Mouse (Mus musculus): Measurements from ENCODE around the gene Trmt1. TPM values are rescaled to one million over a fixed set of nuclear protein-coding genes. Genes with fewer than 3 reads are reported as not detected.

Gene Trmt1
- polyA plus RNA-seq, 1 experiment from 2014 or later: 73.8 TPM

- WGBS: 58% methylated on average over 7 of the region's 7 CpGs
- Histone ChIP-seq H3K9ac (no peak overlapping the region), H3K4me2 (no peak overlapping the region), H3K4me1 (peaks cover 36% of the 10 kb centered on the region), H3K9me3 (replicated peaks) (no peaks in the 10 kb centered on the region), H3K27me3 (peaks cover 40% of the 10 kb centered on the region), H3K4me3 (replicated peaks) (no peak overlapping the region), H3K36me3 (peaks cover 48% of the 10 kb centered on the region), H3K27ac (peak overlapping the region; percentile 77)
- peak; percentile 10; the same call in 1 of the 2 replicates for ATAC-seq (replicated peaks; ENCODE audit: low FRiP score)
These were observed 13.8 kb downstream of the Trmt1 start for GRCm38 (mm10) chr8:84699861-84700322.

- H3K4me3 ChIP-seq (replicated peaks): no peak overlapping the region
- peaks cover 42% of the 10 kb centered on the region for H3K4me1 ChIP-seq
- ATAC-seq (replicated peaks; ENCODE audit: low FRiP score): no peak
- H3K27ac ChIP-seq: peak overlapping the region; percentile 77
- no peak overlapping the region for H3K9ac ChIP-seq
- H3K9me3 ChIP-seq (replicated peaks): no peaks in the 10 kb centered on the region
- H3K4me2 ChIP-seq: no peak overlapping the region
- peaks cover 41% of the 10 kb centered on the region for H3K36me3 ChIP-seq
- H3K27me3 ChIP-seq: peaks cover 47% of the 10 kb centered on the region
- 81% methylated on average over 5 of the region's 5 CpGs for WGBS
These were observed 14.4 kb downstream of the Trmt1 start for GRCm38 (mm10) chr8:84700526-84700925.

GRCm38 (mm10) chr8:84700941-84701911 lies 15.1 kb downstream of the Trmt1 start, which contains the start of gene Lyl1:
Gene Lyl1, plus strand, starts transcription at chr8:84701457.
- peak within 1 kb of the TSS; percentile 44 for H3K4me2 ChIP-seq
- 5% methylated on average over 34 of the region's 34 CpGs for WGBS
- peaks cover 46% of the 10 kb centered on the region for H3K4me1 ChIP-seq
- H3K27ac ChIP-seq: peak within 1 kb of the TSS; percentile 80
- H3K4me3 ChIP-seq (replicated peaks): peak within 1 kb of the TSS; percentile 36
- ATAC-seq (replicated peaks; ENCODE audit: low FRiP score): peak; percentile 55
- no peak within 1 kb of the TSS for H3K9ac ChIP-seq
- peaks cover 50% of the 10 kb centered on the region for H3K27me3 ChIP-seq
- H3K9me3 ChIP-seq (replicated peaks): no peaks in the 10 kb centered on the region
- peaks cover 34% of the 10 kb centered on the region for H3K36me3 ChIP-seq

GRCm38 (mm10) chr8:84702561-84702960 lies 16.5 kb downstream of the Trmt1 start:
- peak overlapping the region; percentile 44 for H3K4me2 ChIP-seq
- peaks cover 21% of the 10 kb centered on the region for H3K36me3 ChIP-seq
- no peak overlapping the region for H3K27ac ChIP-seq
- H3K9ac ChIP-seq: no peak overlapping the region
- H3K4me3 ChIP-seq (replicated peaks): peak overlapping the region; percentile 36
- no peaks in the 10 kb centered on the region for H3K9me3 ChIP-seq (replicated peaks)
- 73% methylated on average over 9 of the region's 9 CpGs for WGBS
- H3K4me1 ChIP-seq: peaks cover 59% of the 10 kb centered on the region
- ATAC-seq (replicated peaks; ENCODE audit: low FRiP score): no peak
- peaks cover 64% of the 10 kb centered on the region for H3K27me3 ChIP-seq

- H3K9ac ChIP-seq: no peak overlapping the region
- 75% methylated on average over 6 of the region's 6 CpGs for WGBS
- peaks cover 68% of the 10 kb centered on the region for H3K27me3 ChIP-seq
- no peak overlapping the region for H3K27ac ChIP-seq
- peaks cover 64% of the 10 kb centered on the region for H3K4me1 ChIP-seq
- peak overlapping the region; percentile 36 for H3K4me3 ChIP-seq (replicated peaks)
- peak overlapping the region; percentile 44 for H3K4me2 ChIP-seq
- no peaks in the 10 kb centered on the region for H3K9me3 ChIP-seq (replicated peaks)
- ATAC-seq (replicated peaks; ENCODE audit: low FRiP score): no peak
- H3K36me3 ChIP-seq: peaks cover 16% of the 10 kb centered on the region
These were observed 16.9 kb downstream of the Trmt1 start for GRCm38 (mm10) chr8:84702963-84703465.

GRCm38 (mm10) chr8:84703466-84704249 lies 17.6 kb downstream of the Trmt1 start:
- 12% methylated on average over 38 of the region's 38 CpGs for WGBS
- H3K27ac ChIP-seq: peak overlapping the region; percentile 62
- 0 out of 2 replicates have a peak overlapping the region, but pooled peaks have one; percentile 17 for H3K9ac ChIP-seq
- H3K27me3 ChIP-seq: peaks cover 74% of the 10 kb centered on the region
- peaks cover 10% of the 10 kb centered on the region for H3K36me3 ChIP-seq
- H3K9me3 ChIP-seq (replicated peaks): no peaks in the 10 kb centered on the region
- ATAC-seq (replicated peaks; ENCODE audit: low FRiP score): no peak
- peak overlapping the region; percentile 60 for H3K4me2 ChIP-seq
- H3K4me1 ChIP-seq: peaks cover 69% of the 10 kb centered on the region
- peak overlapping the region; percentile 36 for H3K4me3 ChIP-seq (replicated peaks)

GRCm38 (mm10) chr8:84704356-84704755 lies 18.2 kb downstream of the Trmt1 start:
- WGBS: 2% methylated on average over 16 of the region's 16 CpGs
- Histone ChIP-seq H3K27me3 (peaks cover 78% of the 10 kb centered on the region), H3K4me2 (peak overlapping the region; percentile 60), H3K9me3 (replicated peaks) (no peaks in the 10 kb centered on the region), H3K27ac (peak overlapping the region; percentile 62), H3K4me3 (replicated peaks) (peak overlapping the region; percentile 36), H3K36me3 (peaks cover 3% of the 10 kb centered on the region), H3K4me1 (peaks cover 76% of the 10 kb centered on the region), H3K9ac (0 out of 2 replicates have a peak overlapping the region, but pooled peaks have one; percentile 17)
- peak; percentile 46 for ATAC-seq (replicated peaks; ENCODE audit: low FRiP score)

GRCm38 (mm10) chr8:84704867-84705831 lies 19.0 kb downstream of the Trmt1 start:
- H3K27me3 ChIP-seq: peaks cover 84% of the 10 kb centered on the region
- H3K4me1 ChIP-seq: peaks cover 73% of the 10 kb centered on the region
- no peaks in the 10 kb centered on the region for H3K36me3 ChIP-seq
- no peak for ATAC-seq (replicated peaks; ENCODE audit: low FRiP score)
- no peaks in the 10 kb centered on the region for H3K9me3 ChIP-seq (replicated peaks)
- peak overlapping the region; percentile 36 for H3K4me3 ChIP-seq (replicated peaks)
- H3K9ac ChIP-seq: 0 out of 2 replicates have a peak overlapping the region, but pooled peaks have one; percentile 29
- 3% methylated on average over 59 of the region's 61 CpGs for WGBS
- H3K4me2 ChIP-seq: peak overlapping the region; percentile 60
- H3K27ac ChIP-seq: peak overlapping the region; percentile 45; the same call in 1 of the 2 replicates

GRCm38 (mm10) chr8:84705960-84706359 lies 19.9 kb downstream of the Trmt1 start:
- Histone ChIP-seq H3K36me3 (no peaks in the 10 kb centered on the region), H3K27me3 (peaks cover 90% of the 10 kb centered on the region), H3K4me1 (peaks cover 72% of the 10 kb centered on the region), H3K4me3 (replicated peaks) (peak overlapping the region; percentile 36), H3K9me3 (replicated peaks) (no peaks in the 10 kb centered on the region), H3K27ac (no peak overlapping the region), H3K4me2 (peak overlapping the region; percentile 60), H3K9ac (no peak overlapping the region)
- no peak for ATAC-seq (replicated peaks; ENCODE audit: low FRiP score)
- WGBS: 8% methylated on average over 12 of the region's 12 CpGs

GRCm38 (mm10) chr8:84706610-84707266 lies 20.6 kb downstream of the Trmt1 start:
- Histone ChIP-seq H3K27me3 (peaks cover 87% of the 10 kb centered on the region), H3K9me3 (replicated peaks) (no peaks in the 10 kb centered on the region)

More at GRCm38 (mm10) chr8:84706610-84707266, 20.6 kb downstream of the Trmt1 start:
- Histone ChIP-seq H3K4me1 (peaks cover 72% of the 10 kb centered on the region), H3K27ac (peak overlapping the region; percentile 60), H3K9ac (peak overlapping the region; percentile 26; the same call in 1 of the 2 replicates), H3K4me2 (peak overlapping the region; percentile 52), H3K36me3 (no peaks in the 10 kb centered on the region), H3K4me3 (replicated peaks) (peak overlapping the region; percentile 32)
- WGBS: 5% methylated on average over 45 of the region's 45 CpGs
- no peak for ATAC-seq (replicated peaks; ENCODE audit: low FRiP score)
